Mouse (Mus musculus): ENCODE measurements around the gene Disc1. TPM values are rescaled to one million over a fixed set of nuclear protein-coding genes. Genes with fewer than 3 reads are reported as not detected.

Gene Disc1
- 3.0 and 5.6 TPM in 2 replicates for total RNA-seq (2015)
- total RNA-seq (2017) = 4.3 and 8.2 TPM in 2 replicates

DNA sequence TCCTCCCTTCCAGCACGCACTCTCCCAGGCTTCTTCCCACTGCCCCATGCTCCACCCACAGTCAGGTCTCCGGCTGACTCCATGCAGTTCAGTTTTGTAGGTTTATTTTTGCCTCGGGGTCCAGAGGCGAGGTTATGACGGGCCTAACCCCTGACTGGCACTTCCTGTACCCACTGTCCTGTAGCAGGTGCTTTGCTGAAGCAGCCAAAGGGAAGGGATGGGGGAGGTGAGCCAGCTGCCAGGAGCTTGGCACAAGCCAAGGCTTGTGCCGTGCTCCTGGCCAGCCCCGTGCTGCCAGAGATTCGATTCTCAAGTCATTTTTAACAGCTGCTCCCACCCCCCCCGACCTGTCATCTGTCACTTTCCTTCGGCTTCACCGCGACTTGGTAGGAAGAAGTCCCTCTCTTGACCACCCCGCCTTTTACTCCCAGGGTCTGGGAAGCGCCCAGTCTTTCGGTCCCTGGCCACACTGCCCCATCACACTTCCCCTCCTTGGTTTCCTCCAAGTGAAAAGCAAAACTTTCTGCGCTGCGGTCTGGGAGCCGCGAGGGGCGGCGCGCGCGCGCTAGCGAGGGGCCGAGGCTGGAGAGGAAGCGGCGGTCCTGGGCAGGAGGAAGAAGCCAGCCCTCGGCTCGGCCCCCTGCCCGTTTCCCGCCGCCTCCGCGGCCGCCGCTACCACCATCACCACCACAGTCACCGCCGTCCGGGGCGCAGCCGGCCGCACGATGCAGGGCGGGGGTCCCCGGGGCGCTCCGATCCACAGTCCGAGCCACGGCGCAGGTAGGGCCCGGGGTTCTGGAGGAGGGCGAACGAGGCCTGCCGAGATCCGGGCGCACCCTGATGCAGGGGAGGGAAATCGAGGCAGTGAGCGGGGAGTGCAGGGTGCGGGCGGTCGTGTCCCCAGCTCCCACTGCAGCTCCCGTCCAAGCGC is at the start of gene Disc1:
Gene Disc1 (plus strand): TSS at position 691 of the 931 bp plus-strand sequence.
- ATAC-seq (ENCODE audit: poor library complexity, severe bottlenecking) = peak; percentile 66

- peak; percentile 96 for ATAC-seq (ENCODE audit: poor library complexity, severe bottlenecking)
Measured at GRCm38 (mm10) chr8:125012695-125013627, 41.0 kb upstream of the Disc1 start, which contains the start of gene Tsnax. Tsnax (plus strand) TSS chr8:125012997.

DNA sequence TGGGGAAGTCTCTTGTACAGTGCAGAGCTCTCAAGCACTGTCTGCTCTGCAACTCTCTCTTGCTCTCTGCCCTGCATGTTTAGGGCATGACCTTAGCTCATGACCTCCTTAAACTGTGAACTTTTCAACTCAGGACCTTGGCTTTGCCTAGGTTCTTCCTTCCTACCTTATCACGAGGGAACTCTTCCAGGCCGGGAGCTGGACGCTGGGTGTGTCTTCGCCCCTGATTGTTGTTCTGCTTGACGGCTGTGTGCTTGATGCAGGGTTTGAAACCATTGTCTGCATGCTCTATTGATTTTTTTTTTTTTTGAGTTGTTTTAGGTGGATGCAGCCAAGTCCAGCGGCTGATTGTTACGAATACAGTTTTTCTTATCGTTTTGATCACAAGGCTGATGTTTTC is 29.9 kb upstream of the Disc1 start:
- ATAC-seq (ENCODE audit: poor library complexity, severe bottlenecking) = no peak

GRCm38 (mm10) chr8:125027211-125027610 is 26.8 kb upstream of the Disc1 start:
- ATAC-seq (ENCODE audit: poor library complexity, severe bottlenecking) = no peak

DNA sequence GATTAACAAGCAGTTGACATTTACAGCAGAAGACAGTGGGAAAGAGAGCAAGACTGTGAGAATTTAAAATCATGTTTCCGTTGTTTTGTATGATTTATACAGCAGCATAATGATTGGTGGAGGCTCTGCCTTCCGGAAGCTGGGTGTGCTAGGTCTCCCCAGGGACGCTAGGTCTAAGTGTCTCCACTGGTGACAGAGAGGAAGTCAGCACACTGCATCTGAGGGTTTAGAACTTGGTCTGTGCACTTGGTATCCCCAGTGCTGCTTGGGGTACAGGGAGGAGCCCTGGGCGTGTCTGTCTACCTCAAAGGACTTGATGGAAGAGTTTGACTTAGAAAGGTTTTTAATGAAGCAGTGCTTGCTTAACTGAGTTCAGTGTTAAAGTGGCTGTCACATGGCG is 25.2 kb upstream of the Disc1 start:
- no peak for ATAC-seq (ENCODE audit: poor library complexity, severe bottlenecking)

GRCm38 (mm10) chr8:125031276-125031675 is 22.7 kb upstream of the Disc1 start:
- ATAC-seq (ENCODE audit: poor library complexity, severe bottlenecking) = no peak

DNA sequence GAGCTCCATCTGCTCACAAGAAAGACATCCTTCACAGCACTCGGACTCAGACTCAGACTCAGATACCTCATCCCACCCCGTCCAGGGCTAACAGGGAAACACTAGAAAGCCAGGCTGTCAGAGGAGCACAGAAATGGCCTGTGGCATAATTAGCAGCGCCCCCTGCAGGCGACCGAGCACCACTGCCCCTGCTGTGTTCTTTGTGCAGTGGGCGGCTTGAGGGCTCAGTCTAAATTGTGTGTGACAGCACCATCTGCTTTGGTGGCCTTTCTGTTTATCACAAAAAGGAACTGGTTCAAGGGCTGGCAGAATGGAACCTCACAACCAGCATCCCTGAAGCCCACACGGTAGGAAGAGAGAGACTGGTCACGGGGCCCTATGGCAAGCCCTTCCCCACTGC is 19.3 kb upstream of the Disc1 start:
- peak; percentile 84 for ATAC-seq (ENCODE audit: poor library complexity, severe bottlenecking)

DNA sequence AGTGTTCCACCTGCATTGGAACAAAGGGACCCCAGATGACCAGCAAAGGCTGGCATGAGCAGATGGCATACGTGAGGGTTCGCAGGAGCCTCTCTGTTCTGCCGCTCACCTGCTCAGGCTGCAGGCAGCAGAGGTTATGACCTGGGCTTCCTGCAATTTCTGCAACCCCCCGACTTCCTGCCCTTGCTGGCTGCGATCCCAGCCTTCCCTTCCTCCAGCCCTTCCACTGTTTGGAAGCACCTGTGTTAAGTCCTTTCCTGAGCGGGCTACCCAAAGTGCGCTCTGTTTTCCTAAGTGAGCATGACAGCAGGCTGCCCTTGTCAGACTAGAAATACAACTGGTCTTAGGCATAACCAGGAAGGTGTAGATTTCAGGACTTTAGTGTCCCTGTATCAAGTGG is 16.9 kb upstream of the Disc1 start:
- no peak for ATAC-seq (ENCODE audit: poor library complexity, severe bottlenecking)

DNA sequence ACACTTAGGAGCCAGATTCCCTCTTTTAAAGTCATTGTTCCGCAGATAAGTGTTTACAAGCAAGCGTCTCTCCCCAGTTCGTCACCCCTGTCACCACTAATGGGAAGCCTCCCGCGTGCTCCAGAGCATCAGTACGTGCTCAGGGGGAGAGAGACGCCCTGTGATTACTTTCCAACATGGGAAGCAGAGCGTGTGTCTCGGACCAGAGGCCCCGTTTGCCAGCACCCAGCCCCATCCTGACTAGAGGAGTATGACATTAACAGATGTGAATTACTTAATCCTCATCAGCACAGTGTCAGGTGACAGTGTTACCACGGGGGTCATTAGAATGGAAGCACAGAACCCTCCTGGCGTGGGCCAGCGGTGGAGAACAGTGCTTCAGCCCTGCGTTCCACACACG is 15.3 kb upstream of the Disc1 start:
- no peak for ATAC-seq (ENCODE audit: poor library complexity, severe bottlenecking)

- ATAC-seq (ENCODE audit: poor library complexity, severe bottlenecking) = no peak
Measured at GRCm38 (mm10) chr8:125040587-125041375, 13.2 kb upstream of the Disc1 start.

DNA sequence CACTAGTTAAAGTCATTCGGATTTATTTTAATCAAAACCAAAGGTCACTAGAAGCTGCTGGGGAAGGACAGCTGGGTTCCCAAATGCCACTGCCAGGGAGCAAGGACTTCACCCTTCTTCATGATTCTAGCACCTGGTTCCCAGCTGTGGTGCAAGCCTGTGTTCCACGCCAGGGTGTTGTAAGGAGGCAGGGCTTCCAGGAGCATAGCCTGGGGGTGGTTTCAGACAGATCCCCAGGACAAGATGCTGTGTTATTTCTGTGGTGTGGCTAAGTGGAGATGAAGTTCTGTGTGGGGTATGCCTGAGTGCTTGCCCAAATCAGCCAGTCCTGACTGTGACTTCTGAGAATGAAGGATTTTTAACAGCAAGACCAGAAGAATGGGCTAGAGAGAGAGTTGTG is 12.5 kb upstream of the Disc1 start:
- no peak for ATAC-seq (ENCODE audit: poor library complexity, severe bottlenecking)

DNA sequence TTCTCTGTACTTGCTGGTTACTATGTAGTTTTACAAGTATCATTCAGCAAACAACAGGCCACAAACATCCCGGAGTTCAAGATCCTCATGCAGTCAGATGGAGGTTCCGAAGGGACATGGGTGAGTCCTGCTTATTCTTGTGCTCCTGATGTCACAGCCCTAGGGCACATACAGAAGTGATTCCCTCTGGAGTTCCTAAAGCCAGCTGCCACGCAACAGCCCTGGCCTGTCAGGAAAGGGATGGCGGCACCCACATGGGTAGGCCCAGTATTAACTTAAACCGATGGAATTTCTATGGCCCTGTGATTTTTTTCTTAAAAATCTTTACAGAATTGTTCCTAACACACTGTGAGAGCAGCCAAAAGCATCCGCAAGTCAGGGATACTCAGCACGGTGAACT is 10.6 kb upstream of the Disc1 start:
- no peak for ATAC-seq (ENCODE audit: poor library complexity, severe bottlenecking)

DNA sequence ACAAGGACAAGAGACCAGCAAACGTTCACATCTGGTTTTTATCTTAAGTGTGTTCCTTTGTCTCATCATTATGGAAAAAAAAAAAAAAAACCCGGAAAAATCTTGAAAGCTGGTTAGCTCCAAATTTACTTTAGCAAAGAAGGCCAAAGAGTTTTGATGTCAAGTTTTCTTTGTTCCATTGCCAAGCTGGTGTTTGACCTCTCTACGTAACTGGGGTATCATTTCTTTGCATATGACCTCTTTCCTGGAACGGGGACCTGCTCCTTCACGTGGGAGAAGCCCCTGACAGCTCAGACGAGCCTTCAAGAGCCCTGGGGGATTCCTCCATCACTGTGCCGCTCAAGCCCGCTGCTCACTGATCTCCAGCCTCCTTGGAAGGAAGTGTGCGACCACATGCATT is 10.1 kb upstream of the Disc1 start:
- ATAC-seq (ENCODE audit: poor library complexity, severe bottlenecking) = no peak

DNA sequence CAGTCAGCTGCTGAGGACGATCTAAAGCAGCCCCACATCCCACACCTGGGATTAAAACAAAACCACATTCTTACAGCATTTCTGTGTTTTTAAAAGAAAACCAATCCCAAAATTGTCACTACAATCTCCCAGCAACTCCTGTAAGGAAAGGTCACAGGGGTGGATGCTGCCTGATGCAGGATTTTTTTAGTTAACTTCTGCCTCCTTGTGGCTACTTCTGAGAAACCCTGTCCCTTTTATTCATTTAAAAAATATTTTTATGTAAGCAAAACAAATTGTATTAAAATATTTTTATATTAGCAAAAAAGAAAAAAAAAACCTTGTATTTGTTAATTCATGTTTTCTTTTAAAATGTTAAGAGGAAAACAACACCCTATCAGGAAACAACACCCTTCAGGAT is 8.2 kb upstream of the Disc1 start:
- ATAC-seq (ENCODE audit: poor library complexity, severe bottlenecking) = no peak

GRCm38 (mm10) chr8:125049051-125049750 is 4.8 kb upstream of the Disc1 start:
- no peak for ATAC-seq (ENCODE audit: poor library complexity, severe bottlenecking)

DNA sequence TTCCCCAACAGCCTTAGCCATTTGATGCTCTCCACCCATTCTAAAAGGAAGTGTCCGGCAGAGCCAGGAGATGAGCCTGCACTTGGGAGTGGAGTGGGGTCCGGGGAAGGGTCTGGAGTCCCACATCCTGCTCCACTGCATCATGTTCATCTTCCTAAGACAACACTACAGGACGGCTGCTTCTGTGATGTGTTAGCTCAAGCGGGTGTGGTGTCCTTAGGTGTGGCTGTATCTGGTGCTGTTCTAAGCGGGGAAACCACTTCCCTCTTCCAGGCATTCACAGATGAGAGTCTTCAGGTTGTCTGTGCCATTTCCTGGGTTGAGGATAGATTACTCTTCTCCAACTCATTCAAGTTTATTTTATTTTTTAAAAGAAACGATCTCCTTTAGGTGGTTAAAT is 4.2 kb upstream of the Disc1 start:
- no peak for ATAC-seq (ENCODE audit: poor library complexity, severe bottlenecking)

- peak; percentile 29; the same call in 1 of the 2 replicates for ATAC-seq (ENCODE audit: poor library complexity, severe bottlenecking)
Measured at GRCm38 (mm10) chr8:125052026-125052425, 2.0 kb upstream of the Disc1 start.

DNA sequence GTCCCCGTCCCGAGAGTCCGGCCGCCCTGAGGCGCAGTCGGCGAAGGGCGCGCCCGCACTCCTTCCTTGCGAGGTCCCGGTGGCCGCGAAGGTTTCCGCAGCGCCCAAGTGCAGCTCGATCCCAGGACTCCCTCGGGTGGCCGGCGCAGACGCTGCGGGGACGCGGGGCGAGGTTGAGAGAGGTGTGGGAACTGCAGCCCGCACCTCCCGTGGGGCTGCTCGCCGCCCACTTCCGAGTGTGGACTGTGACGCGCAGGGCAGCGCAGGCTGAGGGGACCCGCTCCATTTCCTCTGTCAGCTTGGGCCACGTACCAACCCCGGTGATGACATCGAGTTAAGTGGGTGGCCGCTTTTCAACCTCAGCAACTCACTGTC is 428 bp downstream of the Disc1 start:
- peak; percentile 81 for ATAC-seq (ENCODE audit: poor library complexity, severe bottlenecking)

GRCm38 (mm10) chr8:125060904-125061303 is 6.9 kb downstream of the Disc1 start:
- no peak for ATAC-seq (ENCODE audit: poor library complexity, severe bottlenecking)

DNA sequence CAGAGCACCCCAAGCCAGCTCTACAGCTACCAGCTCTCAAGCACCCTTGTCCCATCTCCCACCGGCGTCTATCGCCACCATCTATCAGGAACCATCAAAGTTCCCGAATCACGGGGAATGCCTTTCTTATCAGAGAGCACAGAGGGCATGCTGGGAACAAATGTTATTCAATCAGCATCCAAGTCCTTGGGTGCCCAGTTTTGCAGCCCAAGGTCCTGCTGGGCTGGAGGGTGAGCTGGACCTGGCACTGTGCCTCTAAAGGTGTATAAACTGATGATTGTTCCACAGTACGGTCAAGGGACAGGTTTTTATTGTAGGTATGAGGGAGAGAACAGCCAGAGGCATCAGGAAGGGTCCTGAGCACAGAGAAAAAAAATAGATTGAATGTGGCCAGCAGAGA is 11.6 kb downstream of the Disc1 start:
- no peak for ATAC-seq (ENCODE audit: poor library complexity, severe bottlenecking)
